Mouse (Mus musculus) thymus, adult 2 months (tissue): ENCODE results near the gene Mcu. TPM values are rescaled to one million over a fixed set of nuclear protein-coding genes. Genes with fewer than 3 reads are reported as not detected.

ENCODE experiments used
- DNase-seq: peaks from one replicate; pipeline ENCODE4 v3.0.0; 2021
- H3K27ac ChIP-seq: fragments of 200-500 bp; 2 replicates; pipeline ENCODE4 v1.5.1; 2012; ENCODE audit warnings: low read length, control low read depth; ENCODE audit not compliant: control insufficient read depth, insufficient read depth
- H3K27me3 ChIP-seq: fragments of 200-500 bp; 2 replicates; pipeline ENCODE4 v1.6.1; 2012; ENCODE audit warnings: mild to moderate bottlenecking, low read length, moderate library complexity, mixed read lengths; ENCODE audit not compliant: control insufficient read depth, insufficient read depth
- H3K36me3 ChIP-seq: fragments of 200-500 bp; 2 replicates; pipeline ENCODE4 v1.6.1; 2012; ENCODE audit warnings: mild to moderate bottlenecking, low read length, moderate library complexity; ENCODE audit not compliant: control insufficient read depth, insufficient read depth
- H3K4me1 ChIP-seq: fragments of 200-500 bp; replicated peaks from 2 replicates; pipeline ENCODE4 v1.6.1; 2012; ENCODE audit warnings: low read length; ENCODE audit not compliant: control insufficient read depth, insufficient read depth
- H3K4me3 ChIP-seq: fragments of 200-500 bp; 2 replicates; pipeline ENCODE4 v1.5.1; 2012; ENCODE audit warnings: mild to moderate bottlenecking, low read length, control low read depth, moderate library complexity; ENCODE audit not compliant: control insufficient read depth, insufficient read depth
- CTCF ChIP-seq: fragments of 200-500 bp; IDR thresholded peaks from 2 replicates; pipeline ENCODE4 v1.5.1; 2012; ENCODE audit warnings: mild to moderate bottlenecking, control low read depth, low read length, moderate library complexity, borderline replicate concordance; ENCODE audit not compliant: control insufficient read depth, poor library complexity, insufficient read depth; ENCODE audit errors: extremely low read depth
- POLR2A ChIP-seq: fragments of 200-500 bp; IDR thresholded peaks from 2 replicates; pipeline ENCODE4 v1.6.1; 2012; ENCODE audit warnings: mild to moderate bottlenecking, low read length, control low read depth, moderate library complexity; ENCODE audit not compliant: control insufficient read depth, poor library complexity, insufficient read depth; ENCODE audit errors: extremely low read depth
- WGBS: fragments of 180-500 bp; shearing (Covaris S2); methylation state at CpG from one replicate; pipeline ENCODE4 v1.1.7; 2018; 5-methylcytosine and 5-hydroxymethylcytosine counted together
- polyA plus RNA-seq: library from polyadenylated mRNA; depleted of rRNA; stranded (reverse); fragments of >200 nt; gene quantifications from 2 replicates; pipeline ENCODE4 v1.2.3, GENCODE M21; 2012

The Mcu gene
- polyA plus RNA-seq, 1 experiment = 18.2 TPM

GRCm38 (mm10) chr10:59615411-59615810 is 1.1 kb downstream of the Mcu start:
- DNase-seq = no peak
- WGBS = 70% methylated on average over 5 of the region's 5 CpGs
- no peak overlapping the region for H3K27ac ChIP-seq
- H3K36me3 ChIP-seq = no peaks in the 10 kb centered on the region
- H3K4me1 ChIP-seq = peaks cover 7% of the 10 kb centered on the region
- H3K27me3 ChIP-seq = no peaks in the 10 kb centered on the region
- peak overlapping the region; percentile 84 for H3K4me3 ChIP-seq
- TF ChIP-seq POLR2A (no peak), CTCF (no peak)

- WGBS = 95% methylated on average over 5 of the region's 5 CpGs
- Histone ChIP-seq H3K27me3 (no peaks in the 10 kb centered on the region), H3K4me3 (no peak overlapping the region), H3K4me1 (peaks cover 7% of the 10 kb centered on the region), H3K27ac (no peak overlapping the region), H3K36me3 (no peaks in the 10 kb centered on the region)
- DNase-seq = no peak
- TF ChIP-seq POLR2A (no peak), CTCF (no peak)
Observed at GRCm38 (mm10) chr10:59614141-59614540, 2.4 kb downstream of the Mcu start.

DNA sequence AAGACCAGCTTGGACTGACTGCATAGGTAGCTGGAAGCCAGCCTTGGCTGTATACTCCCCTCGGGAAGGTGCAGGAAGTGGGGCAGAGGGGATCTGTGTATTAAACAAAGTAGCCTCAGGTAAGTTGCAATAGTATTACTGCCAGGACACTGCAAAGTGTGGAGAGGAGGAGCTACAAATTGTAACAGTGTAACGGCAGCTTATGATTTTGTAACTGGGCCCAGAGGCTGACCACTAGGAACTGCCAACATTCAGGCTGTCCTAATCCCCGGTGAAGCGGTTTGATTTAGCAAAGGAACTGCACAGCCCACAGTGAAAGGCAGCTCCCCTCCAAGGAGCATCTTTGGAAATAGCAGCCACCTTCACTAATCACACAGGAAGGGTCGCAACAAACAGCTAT is 3.2 kb downstream of the Mcu start:
- Histone ChIP-seq H3K4me1 (peaks cover 15% of the 10 kb centered on the region), H3K36me3 (no peaks in the 10 kb centered on the region), H3K4me3 (no peak overlapping the region), H3K27ac (no peak overlapping the region), H3K27me3 (no peaks in the 10 kb centered on the region)
- DNase-seq = no peak
- no peak for TF ChIP-seq CTCF
- no peak for TF ChIP-seq POLR2A
- WGBS = 91% methylated on average over 5 of the region's 5 CpGs

DNA sequence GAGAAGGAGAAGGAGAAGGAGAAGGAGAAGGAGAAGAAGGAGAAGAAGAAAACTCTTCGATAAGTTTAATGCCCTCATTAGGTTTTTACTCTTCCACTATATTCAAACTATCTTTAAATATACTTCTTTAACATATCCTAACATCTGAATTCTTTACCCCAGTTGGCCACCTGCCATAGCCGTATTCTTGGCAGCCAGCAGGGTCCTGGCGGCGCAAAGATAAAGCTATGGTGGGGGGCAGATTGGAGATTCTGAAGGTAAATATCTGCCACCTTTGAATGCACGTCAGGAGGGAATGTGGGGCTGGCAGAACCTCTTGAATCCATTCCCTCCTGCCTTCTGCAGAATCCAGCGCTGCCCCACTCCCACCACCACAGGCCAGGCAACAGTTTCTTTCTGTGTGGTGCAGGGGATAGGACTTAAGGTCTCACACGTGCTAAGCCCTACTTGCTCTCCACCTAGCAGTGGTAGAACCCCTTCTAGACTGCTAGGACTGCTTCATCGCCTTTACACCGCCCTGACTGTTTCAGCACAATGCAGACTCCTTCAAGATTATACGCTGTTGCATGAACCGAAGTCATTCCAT is 11.5 kb downstream of the Mcu start:
- H3K27me3 ChIP-seq = no peaks in the 10 kb centered on the region
- H3K36me3 ChIP-seq = no peaks in the 10 kb centered on the region
- WGBS = 95% methylated on average over 11 of the region's 11 CpGs
- H3K4me1 ChIP-seq = peaks cover 21% of the 10 kb centered on the region
- no peak for DNase-seq
- H3K27ac ChIP-seq = no peak overlapping the region
- H3K4me3 ChIP-seq = no peak overlapping the region
- TF ChIP-seq POLR2A (no peak), CTCF (no peak)

GRCm38 (mm10) chr10:59603843-59604242 is 12.6 kb downstream of the Mcu start:
- 88% methylated on average over 5 of the region's 5 CpGs for WGBS
- TF ChIP-seq CTCF (no peak), POLR2A (no peak)
- H3K4me1 ChIP-seq = peaks cover 18% of the 10 kb centered on the region

GRCm38 (mm10) chr10:59602891-59603290 is 13.6 kb downstream of the Mcu start:
- no peak for DNase-seq
- peaks cover 13% of the 10 kb centered on the region for H3K4me1 ChIP-seq
- 93% methylated on average over 14 of the region's 14 CpGs for WGBS

More at GRCm38 (mm10) chr10:59603843-59604242, 12.6 kb downstream of the Mcu start:
- no peaks in the 10 kb centered on the region for H3K36me3 ChIP-seq
- DNase-seq = no peak
- H3K27ac ChIP-seq = no peak overlapping the region
- H3K27me3 ChIP-seq = no peaks in the 10 kb centered on the region
- no peak overlapping the region for H3K4me3 ChIP-seq

GRCm38 (mm10) chr10:59602043-59602442 is 14.4 kb downstream of the Mcu start:
- no peak for DNase-seq
- Histone ChIP-seq H3K27ac (no peak overlapping the region), H3K4me1 (peaks cover 13% of the 10 kb centered on the region), H3K27me3 (no peaks in the 10 kb centered on the region), H3K4me3 (no peak overlapping the region), H3K36me3 (no peaks in the 10 kb centered on the region)
- no peak for TF ChIP-seq POLR2A
- no peak for TF ChIP-seq CTCF
- WGBS = 96% methylated on average over 8 of the region's 8 CpGs

More at GRCm38 (mm10) chr10:59602891-59603290, 13.6 kb downstream of the Mcu start:
- TF ChIP-seq POLR2A (no peak), CTCF (no peak)
- H3K27me3 ChIP-seq = no peaks in the 10 kb centered on the region
- no peak overlapping the region for H3K4me3 ChIP-seq
- no peaks in the 10 kb centered on the region for H3K36me3 ChIP-seq
- H3K27ac ChIP-seq = no peak overlapping the region
